Mouse (Mus musculus) hindbrain, embryonic 14.5 days (tissue): ENCODE data around the gene Specc1l. TPM values are rescaled to one million over a fixed set of nuclear protein-coding genes. Genes with fewer than 3 reads are reported as not detected.

ENCODE experiments used
- ATAC-seq: fragments of 200-750 bp; cut with Nextera tagmentation; 2 replicates; pipeline ENCODE4 v1.8.0; 2017; ENCODE audit warnings: moderate number of reproducible peaks, mild to moderate bottlenecking, moderate TSS enrichment, moderate library complexity; ENCODE audit not compliant: low FRiP score
- DNase-seq: peaks from one replicate; pipeline ENCODE4 v3.0.0-alpha.2; 2015; ENCODE audit warnings: low spot score
- H3K27ac ChIP-seq: fragments of 300-500 bp; sonication (generic); 2 replicates; pipeline ENCODE4 v1.5.1; 2014; ENCODE audit warnings: mild to moderate bottlenecking, moderate library complexity
- H3K27me3 ChIP-seq: fragments of 300-500 bp; sonication (generic); 2 replicates; pipeline ENCODE4 v1.6.1; 2014; ENCODE audit warnings: mild to moderate bottlenecking, low read length, mixed read lengths; ENCODE audit not compliant: control insufficient read depth, insufficient read depth
- H3K36me3 ChIP-seq: fragments of 300-500 bp; sonication (generic); replicated peaks from 2 replicates; pipeline ENCODE4 v1.6.1; 2014; ENCODE audit not compliant: control insufficient read depth, insufficient read depth
- H3K4me1 ChIP-seq: fragments of 300-500 bp; sonication (generic); replicated peaks from 2 replicates; pipeline ENCODE4 v1.6.1; 2014; ENCODE audit warnings: antibody characterized with exemption, low read length, mixed read lengths; ENCODE audit not compliant: control insufficient read depth, insufficient read depth
- H3K4me2 ChIP-seq: fragments of 300-500 bp; sonication (generic); replicated peaks from 2 replicates; pipeline ENCODE4 v1.6.1; 2014; ENCODE audit warnings: mild to moderate bottlenecking, moderate library complexity
- H3K4me3 ChIP-seq: fragments of 300-500 bp; sonication (generic); replicated peaks from 2 replicates; pipeline ENCODE4 v1.5.1; 2014; ENCODE audit warnings: mild to moderate bottlenecking, low read length
- H3K9ac ChIP-seq: fragments of 300-500 bp; sonication (generic); 2 replicates; pipeline ENCODE4 v1.6.1; 2014
- H3K9me3 ChIP-seq: fragments of 300-500 bp; sonication (generic); 2 replicates; pipeline ENCODE4 v1.6.1; 2016; ENCODE audit warnings: low read length; ENCODE audit not compliant: control insufficient read depth
- WGBS: fragments of 180-500 bp; shearing (Covaris S2); extraction: QIAGEN DNeasy Blood & Tissue Kit; methylation state at CpG from one replicate; pipeline ENCODE4 v1.1.7; 2014; 5-methylcytosine and 5-hydroxymethylcytosine counted together
- polyA plus RNA-seq: library from polyadenylated mRNA; unstranded; fragments of >200 nt; fragmentation: Nextera tagmentation; extraction: Ambion mirVana; gene quantifications from 2 replicates; pipeline ENCODE4 v1.2.1, GENCODE M21; 2014

The Specc1l gene
- polyA plus RNA-seq = 21.2 and 23.2 TPM in 2 replicates

GRCm38 (mm10) chr10:75211807-75212645, at the start of gene Specc1l:
Gene Specc1l (plus strand): TSS chr10:75212073.
- no peaks in the 10 kb centered on the region for H3K36me3 ChIP-seq
- peak within 1 kb of the TSS; percentile 69 for H3K4me2 ChIP-seq
- peak within 1 kb of the TSS; percentile 96 for H3K9ac ChIP-seq
- under 1% methylated on average over 74 of the region's 80 CpGs for WGBS
- peak within 1 kb of the TSS; percentile 99 for H3K27ac ChIP-seq
- peak; percentile 98 for ATAC-seq
- H3K9me3 ChIP-seq = no peaks in the 10 kb centered on the region
- H3K4me1 ChIP-seq = peaks cover 13% of the 10 kb centered on the region
- H3K4me3 ChIP-seq = peak within 1 kb of the TSS; percentile 90
- no peaks in the 10 kb centered on the region for H3K27me3 ChIP-seq
- peak; percentile 96 for DNase-seq

GRCm38 (mm10) chr10:75165825-75166481, 45.9 kb upstream of the Specc1l start:
- H3K27me3 ChIP-seq = no peaks in the 10 kb centered on the region
- no peak overlapping the region for H3K9ac ChIP-seq
- H3K36me3 ChIP-seq = peaks cover 95% of the 10 kb centered on the region
- DNase-seq = no peak
- no peak overlapping the region for H3K4me2 ChIP-seq
- no peaks in the 10 kb centered on the region for H3K9me3 ChIP-seq
- ATAC-seq = no peak
- no peak overlapping the region for H3K4me3 ChIP-seq
- H3K4me1 ChIP-seq = no peaks in the 10 kb centered on the region
- H3K27ac ChIP-seq = no peak overlapping the region
- 88% methylated on average over 10 of the region's 10 CpGs for WGBS

- H3K9ac ChIP-seq = no peak overlapping the region
Measured at GRCm38 (mm10) chr10:75166601-75167000, 45.3 kb upstream of the Specc1l start.

GRCm38 (mm10) chr10:75170207-75170850, 41.5 kb upstream of the Specc1l start:
- whole genome bisulfite sequencing = 81% methylated on average over 12 of the region's 12 CpGs
- DNase-seq (no peak), ATAC-seq (no peak)
- no peak overlapping the region for H3K4me3 ChIP-seq
- no peak overlapping the region for H3K9ac ChIP-seq
- H3K27me3 ChIP-seq = no peaks in the 10 kb centered on the region
- H3K4me1 ChIP-seq = no peaks in the 10 kb centered on the region
- H3K36me3 ChIP-seq = peaks cover 91% of the 10 kb centered on the region
- no peaks in the 10 kb centered on the region for H3K9me3 ChIP-seq
- H3K4me2 ChIP-seq = no peak overlapping the region
- H3K27ac ChIP-seq = no peak overlapping the region

More at GRCm38 (mm10) chr10:75166601-75167000, 45.3 kb upstream of the Specc1l start:
- Histone ChIP-seq H3K4me3 (no peak overlapping the region), H3K4me1 (no peaks in the 10 kb centered on the region), H3K4me2 (no peak overlapping the region), H3K36me3 (peaks cover 97% of the 10 kb centered on the region), H3K9me3 (no peaks in the 10 kb centered on the region), H3K27ac (no peak overlapping the region), H3K27me3 (no peaks in the 10 kb centered on the region)
- ATAC-seq (no peak), DNase-seq (no peak)
- 97% methylated on average over 4 of the region's 4 CpGs for WGBS

GRCm38 (mm10) chr10:75173056-75173455, 38.8 kb upstream of the Specc1l start:
- no peak overlapping the region for H3K9ac ChIP-seq
- no peaks in the 10 kb centered on the region for H3K27me3 ChIP-seq
- DNase-seq (no peak), ATAC-seq (no peak)
- WGBS = 70% methylated on average over 8 of the region's 8 CpGs
- no peak overlapping the region for H3K27ac ChIP-seq
- no peaks in the 10 kb centered on the region for H3K4me1 ChIP-seq
- no peak overlapping the region for H3K4me3 ChIP-seq
- H3K4me2 ChIP-seq = no peak overlapping the region
- H3K36me3 ChIP-seq = peaks cover 94% of the 10 kb centered on the region
- H3K9me3 ChIP-seq = no peaks in the 10 kb centered on the region

- 76% methylated on average over 12 of the region's 12 CpGs for WGBS
- Histone ChIP-seq H3K9ac (no peak overlapping the region), H3K9me3 (no peaks in the 10 kb centered on the region), H3K4me2 (no peak overlapping the region), H3K27me3 (no peaks in the 10 kb centered on the region), H3K4me1 (no peaks in the 10 kb centered on the region), H3K36me3 (peaks cover 94% of the 10 kb centered on the region), H3K27ac (no peak overlapping the region), H3K4me3 (no peak overlapping the region)
- no peak for DNase-seq
- ATAC-seq = no peak
Measured at GRCm38 (mm10) chr10:75173712-75174111, 38.2 kb upstream of the Specc1l start.

GRCm38 (mm10) chr10:75176494-75176893, 35.4 kb upstream of the Specc1l start:
- Histone ChIP-seq H3K9me3 (no peaks in the 10 kb centered on the region), H3K27ac (no peak overlapping the region), H3K9ac (no peak overlapping the region), H3K4me3 (no peak overlapping the region), H3K4me1 (no peaks in the 10 kb centered on the region), H3K36me3 (peaks cover 92% of the 10 kb centered on the region), H3K27me3 (no peaks in the 10 kb centered on the region), H3K4me2 (no peak overlapping the region)
- DNase-seq = no peak
- ATAC-seq = no peak
- WGBS = 76% methylated on average over 8 of the region's 8 CpGs

- ATAC-seq (no peak), DNase-seq (no peak)
- Histone ChIP-seq H3K4me3 (no peak overlapping the region), H3K4me1 (no peaks in the 10 kb centered on the region), H3K9ac (no peak overlapping the region), H3K9me3 (no peaks in the 10 kb centered on the region), H3K4me2 (no peak overlapping the region), H3K27me3 (no peaks in the 10 kb centered on the region), H3K27ac (no peak overlapping the region), H3K36me3 (peaks cover 98% of the 10 kb centered on the region)
- WGBS = 87% methylated on average over 5 of the region's 5 CpGs
Measured at GRCm38 (mm10) chr10:75178911-75179310, 33.0 kb upstream of the Specc1l start.

GRCm38 (mm10) chr10:75182151-75182774, 29.6 kb upstream of the Specc1l start:
- WGBS = 45% methylated on average over 14 of the region's 14 CpGs
- DNase-seq (peak; percentile 79), ATAC-seq (peak; percentile 66; the same call in 1 of the 2 replicates)
- peaks cover 83% of the 10 kb centered on the region for H3K36me3 ChIP-seq
- no peak overlapping the region for H3K9ac ChIP-seq
- no peak overlapping the region for H3K27ac ChIP-seq
- H3K4me3 ChIP-seq = no peak overlapping the region
- H3K4me2 ChIP-seq = no peak overlapping the region
- no peaks in the 10 kb centered on the region for H3K4me1 ChIP-seq
- H3K27me3 ChIP-seq = no peaks in the 10 kb centered on the region
- no peaks in the 10 kb centered on the region for H3K9me3 ChIP-seq
